Mouse (Mus musculus) embryonic facial prominence, embryonic 11.5 days (tissue): ENCODE data around the gene Igflr1. TPM values are rescaled to one million over a fixed set of nuclear protein-coding genes. Genes with fewer than 3 reads are reported as not detected.

Experiments used
- ATAC-seq: fragments of 200-750 bp; cut with Nextera tagmentation; replicated peaks from 2 replicates; pipeline ENCODE4 v1.8.0; 2017; ENCODE audit warnings: low read depth; ENCODE audit not compliant: insufficient number of reproducible peaks, low FRiP score, low TSS enrichment
- DNase-seq: peaks from one replicate; pipeline ENCODE4 v3.0.0-alpha.2; 2015; ENCODE audit warnings: low spot score
- H3K27ac ChIP-seq: fragments of 300-500 bp; sonication (generic); replicated peaks from 2 replicates; pipeline ENCODE4 v1.5.1; 2014; ENCODE audit warnings: mild to moderate bottlenecking, low read depth, low read length, control low read depth
- H3K27me3 ChIP-seq: fragments of 300-500 bp; sonication (generic); 2 replicates; pipeline ENCODE4 v1.6.1; 2014; ENCODE audit warnings: mild to moderate bottlenecking, low read length, moderate library complexity, mixed read lengths; ENCODE audit not compliant: control insufficient read depth, insufficient read depth
- H3K36me3 ChIP-seq: fragments of 300-500 bp; sonication (generic); replicated peaks from 2 replicates; pipeline ENCODE4 v1.6.1; 2014; ENCODE audit warnings: low read depth, mild to moderate bottlenecking, low read length, moderate library complexity, mixed read lengths; ENCODE audit not compliant: control insufficient read depth, insufficient read depth
- H3K4me1 ChIP-seq: fragments of 300-500 bp; sonication (generic); 2 replicates; pipeline ENCODE4 v1.6.1; 2014; ENCODE audit warnings: low read length, mixed read lengths; ENCODE audit not compliant: control insufficient read depth, insufficient read depth
- H3K4me2 ChIP-seq: fragments of 300-500 bp; sonication (generic); 2 replicates; pipeline ENCODE4 v1.6.1; 2014; ENCODE audit warnings: low read depth, mild to moderate bottlenecking, control low read depth, low read length, moderate library complexity
- H3K4me3 ChIP-seq: fragments of 300-500 bp; sonication (generic); 2 replicates; pipeline ENCODE4 v1.5.1; 2014; ENCODE audit warnings: low read depth, low read length, control low read depth
- H3K9ac ChIP-seq: fragments of 300-500 bp; sonication (generic); replicated peaks from 2 replicates; pipeline ENCODE4 v1.6.1; 2014; ENCODE audit warnings: mild to moderate bottlenecking, control low read depth, low read length
- H3K9me3 ChIP-seq: fragments of 300-500 bp; sonication (generic); replicated peaks from 2 replicates; pipeline ENCODE4 v1.6.1; 2016; ENCODE audit warnings: mild to moderate bottlenecking, low read length, inconsistent platforms, mixed read lengths; ENCODE audit not compliant: control insufficient read depth
- WGBS: fragments of 180-500 bp; shearing (Covaris S2); extraction: QIAGEN DNeasy Blood & Tissue Kit; methylation state at CpG from one replicate; pipeline ENCODE4 v1.1.7; 2014; 5-methylcytosine and 5-hydroxymethylcytosine counted together
- polyA plus RNA-seq: library from polyadenylated mRNA; unstranded; fragments of >200 nt; fragmentation: Nextera tagmentation; extraction: Ambion mirVana; gene quantifications from 2 replicates; pipeline ENCODE4 v1.2.1, GENCODE M21; 2014

Gene Igflr1
- polyA plus RNA-seq, 1 experiment from 2014 or later: 2.9 TPM

- no peak overlapping the region for H3K27ac ChIP-seq
- H3K36me3 ChIP-seq: peaks cover 11% of the 10 kb centered on the region
- 83% methylated on average over 14 of the region's 14 CpGs for WGBS
- ATAC-seq (no peak), DNase-seq (no peak)
- H3K9ac ChIP-seq: no peak overlapping the region
- no peak overlapping the region for H3K4me3 ChIP-seq
- 0 out of 2 replicates have a peak, but pooled peaks cover 4% of the 10 kb centered on the region for H3K4me1 ChIP-seq
- H3K9me3 ChIP-seq: no peaks in the 10 kb centered on the region
- H3K4me2 ChIP-seq: no peak overlapping the region
- H3K27me3 ChIP-seq: no peaks in the 10 kb centered on the region
Observed at GRCm38 (mm10) chr7:30526981-30527380, 38.2 kb upstream of the Igflr1 start.

DNA sequence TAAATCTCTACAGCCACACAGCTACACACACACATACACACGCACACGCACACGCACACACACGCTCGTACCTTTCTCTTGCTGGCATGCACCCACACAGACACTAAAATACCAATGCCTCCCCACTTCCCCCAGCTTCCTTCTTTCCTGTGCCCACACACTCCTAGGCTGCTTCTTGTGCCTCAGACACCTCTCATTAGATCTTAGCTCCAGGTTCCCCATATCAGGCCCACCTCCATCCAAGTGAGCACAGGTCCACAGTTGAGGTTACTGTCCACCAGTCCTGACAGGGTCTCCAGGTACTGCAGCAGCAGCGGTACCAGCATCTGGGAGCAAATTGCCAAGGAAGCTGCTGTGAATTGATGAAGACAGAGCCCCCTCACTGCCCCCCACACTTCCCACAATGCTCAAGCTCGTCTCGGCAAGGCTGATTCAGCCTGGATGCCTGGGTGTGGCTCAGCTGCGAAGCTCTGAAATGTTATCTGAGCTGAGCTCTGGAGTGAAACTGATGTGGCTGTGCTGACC lies 33.9 kb upstream of the Igflr1 start:
- H3K4me2 ChIP-seq: no peak overlapping the region
- H3K4me1 ChIP-seq: peaks cover 4% of the 10 kb centered on the region; the same call in 1 of the 2 replicates
- no peaks in the 10 kb centered on the region for H3K27me3 ChIP-seq
- whole genome bisulfite sequencing: 84% methylated on average over 9 of the region's 9 CpGs
- no peak overlapping the region for H3K27ac ChIP-seq
- no peak overlapping the region; the same call in 1 of the 2 replicates for H3K9ac ChIP-seq
- no peaks in the 10 kb centered on the region for H3K9me3 ChIP-seq
- ATAC-seq (no peak), DNase-seq (no peak)
- peaks cover 8% of the 10 kb centered on the region for H3K36me3 ChIP-seq
- H3K4me3 ChIP-seq: no peak overlapping the region

DNA sequence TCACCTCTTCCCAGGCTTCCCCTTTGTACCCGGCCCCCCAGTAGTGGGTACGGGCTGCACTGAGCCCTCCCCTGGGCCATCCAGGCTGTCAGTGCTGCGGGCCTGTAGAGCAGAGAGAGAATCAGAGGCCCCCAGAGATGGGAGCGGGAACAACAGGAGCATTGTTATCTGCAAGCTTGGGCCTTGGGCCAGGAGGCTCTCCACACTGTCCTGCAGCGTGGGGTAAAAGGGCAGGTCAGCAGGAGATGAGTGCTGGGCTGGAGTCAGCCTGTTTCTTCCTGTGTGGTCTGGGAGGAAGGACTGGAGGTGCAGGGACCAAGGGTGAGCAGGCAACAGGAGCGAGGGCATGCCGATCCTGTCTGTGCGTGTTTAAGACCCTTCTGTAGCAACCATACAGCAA lies 32.3 kb upstream of the Igflr1 start:
- no peak overlapping the region for H3K4me3 ChIP-seq

GRCm38 (mm10) chr7:30533941-30534632 lies 31.1 kb upstream of the Igflr1 start:
- Histone ChIP-seq H3K4me2 (peak overlapping the region; percentile 88), H3K4me1 (no peaks in the 10 kb centered on the region; the same call in 1 of the 2 replicates), H3K9me3 (no peaks in the 10 kb centered on the region), H3K4me3 (peak overlapping the region; percentile 71), H3K36me3 (peaks cover 4% of the 10 kb centered on the region), H3K9ac (peak overlapping the region; percentile 77), H3K27me3 (no peaks in the 10 kb centered on the region), H3K27ac (no peak overlapping the region; the same call in 1 of the 2 replicates)
- peak; percentile 50 for ATAC-seq
- WGBS: 6% methylated on average over 26 of the region's 26 CpGs
- DNase-seq: no peak

More for the DNA sequence above, 32.3 kb upstream of the Igflr1 start:
- DNase-seq (peak; percentile 15), ATAC-seq (0 out of 2 replicates have a peak, but pooled peaks have one; percentile 7)
- Histone ChIP-seq H3K27me3 (no peaks in the 10 kb centered on the region), H3K27ac (no peak overlapping the region), H3K4me2 (peak overlapping the region; percentile 6; the same call in 1 of the 2 replicates), H3K4me1 (no peaks in the 10 kb centered on the region; the same call in 1 of the 2 replicates), H3K36me3 (peaks cover 8% of the 10 kb centered on the region), H3K9ac (peak overlapping the region; percentile 30; the same call in 1 of the 2 replicates), H3K9me3 (no peaks in the 10 kb centered on the region)
- 13% methylated on average over 8 of the region's 8 CpGs for WGBS

DNA sequence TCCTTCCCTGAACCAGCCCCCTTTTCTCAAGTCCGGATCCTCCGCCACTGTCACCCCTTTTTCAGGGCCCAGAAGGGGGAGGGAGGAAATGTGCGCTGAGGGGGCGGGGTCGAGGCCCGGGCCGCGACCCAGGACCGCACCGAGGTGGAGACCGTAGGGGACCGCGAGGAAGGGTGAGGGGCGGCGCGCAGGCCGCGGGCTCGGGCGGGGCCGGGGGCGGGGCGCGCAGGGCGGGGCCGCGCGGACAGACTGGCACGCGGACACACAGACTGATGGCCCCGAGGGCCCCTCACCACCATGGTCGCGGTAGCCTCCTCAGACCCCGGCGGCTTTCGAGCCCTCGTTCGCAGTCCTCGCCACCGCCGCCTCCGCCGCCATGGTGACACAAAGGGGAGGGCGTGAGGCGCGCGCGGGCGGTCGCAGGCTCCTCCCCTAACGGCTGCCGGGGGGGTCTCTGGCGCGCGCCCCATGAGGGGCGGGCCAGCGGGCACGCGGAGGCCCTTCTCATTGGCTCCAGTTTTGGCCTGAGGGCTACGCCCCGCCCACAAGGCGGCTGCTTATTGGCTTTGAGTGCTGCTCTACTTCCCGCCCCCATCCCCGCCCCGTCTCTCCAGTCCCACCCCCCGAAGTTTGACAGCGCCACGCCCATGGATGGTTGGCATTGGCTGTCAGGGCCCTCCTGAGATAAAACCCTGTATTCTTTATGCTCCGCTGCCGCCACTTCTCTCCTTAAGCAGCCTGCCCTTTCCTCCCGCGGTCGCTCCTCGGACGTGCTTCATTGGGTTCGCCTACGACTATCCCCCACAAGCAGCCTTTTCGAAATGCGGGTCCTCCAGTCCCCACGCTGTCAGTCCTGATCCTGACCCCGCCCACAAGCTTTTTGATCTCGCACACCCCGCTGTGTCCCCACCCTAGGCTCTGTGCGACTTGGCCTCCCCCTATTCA lies 30.3 kb upstream of the Igflr1 start, which contains the start of gene Arhgap33:
Gene Arhgap33 (minus strand): TSS at position 428 of the 945 bp plus-strand sequence.
- Histone ChIP-seq H3K27ac (no peak within 1 kb of the TSS; the same call in 1 of the 2 replicates), H3K9ac (peak within 1 kb of the TSS; percentile 77), H3K9me3 (no peaks in the 10 kb centered on the region), H3K36me3 (peaks cover 4% of the 10 kb centered on the region), H3K4me2 (peak within 1 kb of the TSS; percentile 88), H3K27me3 (no peaks in the 10 kb centered on the region), H3K4me1 (no peaks in the 10 kb centered on the region; the same call in 1 of the 2 replicates), H3K4me3 (peak within 1 kb of the TSS; percentile 71)
- under 1% methylated on average over 60 of the region's 84 CpGs for WGBS
- ATAC-seq (peak; percentile 78), DNase-seq (peak; percentile 99)

GRCm38 (mm10) chr7:30540572-30540971 lies 24.7 kb upstream of the Igflr1 start:
- Histone ChIP-seq H3K4me1 (no peaks in the 10 kb centered on the region), H3K36me3 (no peaks in the 10 kb centered on the region), H3K9me3 (no peaks in the 10 kb centered on the region), H3K4me3 (no peak overlapping the region), H3K4me2 (no peak overlapping the region), H3K27me3 (no peaks in the 10 kb centered on the region), H3K27ac (no peak overlapping the region), H3K9ac (no peak overlapping the region)
- ATAC-seq (no peak), DNase-seq (no peak)
- 87% methylated on average over 7 of the region's 7 CpGs for WGBS

DNA sequence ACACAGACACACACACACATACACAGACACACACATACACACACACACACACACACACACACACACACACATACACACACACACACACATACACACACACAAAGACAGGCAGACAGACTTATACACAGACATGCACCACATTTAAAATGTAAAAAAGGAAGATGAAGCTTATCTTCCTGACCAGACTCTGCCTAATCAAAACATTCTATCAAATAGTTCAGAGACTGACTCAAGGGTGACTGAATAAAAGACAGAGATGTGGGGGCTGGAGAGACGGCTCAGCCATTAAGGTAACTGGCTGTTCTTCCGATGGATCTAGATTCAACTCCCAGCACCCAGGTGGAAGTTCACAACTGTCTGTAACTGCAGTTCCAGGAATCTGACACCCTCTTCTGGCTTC lies 20.9 kb upstream of the Igflr1 start:
- H3K9me3 ChIP-seq: no peaks in the 10 kb centered on the region
- no peaks in the 10 kb centered on the region for H3K27me3 ChIP-seq
- no peak overlapping the region for H3K4me3 ChIP-seq
- DNase-seq (no peak), ATAC-seq (no peak)
- no peaks in the 10 kb centered on the region for H3K4me1 ChIP-seq
- H3K36me3 ChIP-seq: no peaks in the 10 kb centered on the region
- H3K4me2 ChIP-seq: no peak overlapping the region
- no peak overlapping the region for H3K9ac ChIP-seq
- H3K27ac ChIP-seq: no peak overlapping the region
- WGBS: 92% methylated on average over 2 of the region's 2 CpGs
